Mouse (Mus musculus): ENCODE data around the gene Rfwd3.

DNA sequence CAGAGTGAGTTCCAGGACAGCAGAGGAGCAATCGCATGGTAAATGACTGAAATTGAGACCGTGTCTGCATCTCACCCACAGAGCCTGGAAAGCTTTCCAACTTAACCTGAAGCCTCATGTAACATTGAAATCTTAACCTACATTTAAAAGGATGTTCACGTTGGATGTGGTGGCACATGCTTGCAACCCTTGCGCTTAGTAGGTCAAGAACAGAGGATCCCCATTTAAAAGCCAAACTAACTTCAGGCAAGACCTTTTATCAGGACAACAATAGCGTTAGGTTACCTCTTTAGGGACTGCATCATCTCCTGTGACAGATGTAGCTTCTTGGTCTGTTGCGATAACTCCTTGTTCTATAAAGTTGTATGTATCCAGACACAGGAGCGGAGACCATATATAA, 9.4 kb downstream of the Rfwd3 start:
- TF ChIP-seq CTCF (IDR thresholded peaks at IDR 0.05; ENCODE audit: control insufficient read depth, insufficient read depth, insufficient replicate concordance, low read depth, low read length): no peak
- TF ChIP-seq POLR2A (IDR thresholded peaks at IDR 0.05; ENCODE audit: control insufficient read depth, low read depth, low read length): no peak
